Mouse (Mus musculus) urinary bladder, postnatal 14 days (tissue): Measurements from ENCODE around the gene Ubtd1.
A peak's percentile ranks its signal among the peaks of the same experiment; 100 is the strongest.

ENCODE experiments used
- DNase-seq: peaks from one replicate; pipeline ENCODE4 v3.0.0; 2021; ENCODE audit warnings: low spot score

Gene Ubtd1

DNA sequence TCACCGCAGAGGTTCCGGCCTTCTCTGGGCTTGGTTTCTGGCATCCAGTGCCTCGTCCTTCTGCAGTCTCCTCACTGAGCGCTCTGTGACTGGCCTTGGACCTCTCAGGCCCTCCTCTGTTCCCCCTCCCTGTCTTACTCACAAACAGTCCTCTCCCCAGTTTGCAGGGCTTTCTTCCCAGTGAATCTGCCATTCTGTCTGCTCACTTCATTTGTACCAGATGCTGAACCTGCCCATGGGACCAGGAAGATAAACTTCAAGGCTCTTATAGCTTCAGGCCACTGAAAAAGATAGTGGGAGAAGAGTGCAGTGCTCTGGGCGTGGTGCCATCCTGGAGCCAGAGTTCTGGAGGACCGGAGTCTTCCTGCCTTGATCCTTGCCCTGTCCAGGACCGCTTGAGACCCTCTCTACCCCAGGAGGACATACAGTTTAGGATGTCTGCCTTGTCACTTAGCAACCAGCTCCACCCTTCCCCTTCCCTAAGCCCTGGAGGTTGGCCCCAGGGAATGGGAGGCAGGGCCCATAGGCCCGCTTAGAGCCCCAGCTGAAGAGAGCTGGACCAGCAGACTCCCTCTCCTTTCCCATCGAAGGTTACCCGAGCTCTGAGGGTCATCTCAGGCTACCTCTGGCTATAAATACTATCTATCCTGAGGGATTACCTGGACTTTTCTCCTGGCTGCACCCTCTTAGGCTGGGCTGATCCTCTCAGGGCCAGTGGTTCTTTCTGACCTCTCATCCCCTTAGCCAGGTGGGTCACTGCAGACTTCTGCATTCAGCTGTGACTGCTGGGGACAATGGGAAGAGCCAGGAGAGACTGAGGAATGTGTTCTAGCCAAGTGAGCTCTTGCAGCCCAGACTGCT is 40.3 kb downstream of the Ubtd1 start:
- no peak for DNase-seq

DNA sequence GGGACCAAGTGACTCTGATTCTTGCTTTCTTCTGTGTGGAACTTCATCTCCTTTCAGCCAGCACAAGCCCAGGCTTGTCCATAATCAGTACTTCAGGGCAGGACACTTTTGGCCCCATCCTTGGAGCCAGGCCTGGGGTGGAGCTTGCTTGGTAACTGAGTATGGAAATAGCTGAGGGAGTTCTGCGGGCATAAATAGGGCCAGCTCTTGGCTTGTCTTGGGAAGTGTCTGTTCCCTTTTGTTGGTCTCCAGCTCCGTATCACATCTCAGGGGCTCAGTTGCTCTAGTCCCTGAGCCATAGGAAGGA is 40.9 kb downstream of the Ubtd1 start:
- peak; percentile 41 for DNase-seq

DNA sequence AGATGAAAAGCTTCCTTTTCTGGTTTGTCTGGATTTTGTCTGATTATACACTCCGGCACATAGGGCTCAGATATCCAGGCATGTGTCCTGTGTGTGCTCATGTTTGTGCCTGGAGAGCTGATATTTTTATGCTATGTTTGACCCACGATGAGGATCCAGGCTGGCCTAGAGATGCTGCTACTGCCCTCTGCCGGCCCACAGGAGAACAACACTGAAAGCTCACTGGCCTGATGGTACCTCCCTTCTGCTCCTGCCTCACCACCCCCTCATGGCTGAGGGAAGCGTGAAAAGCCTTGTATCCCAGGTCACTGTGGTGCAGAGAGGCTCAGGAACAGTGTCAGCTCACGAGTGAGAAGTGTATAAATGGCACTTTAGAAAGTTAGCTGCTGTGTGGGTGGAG is 44.6 kb downstream of the Ubtd1 start:
- peak; percentile 82 for DNase-seq

DNA sequence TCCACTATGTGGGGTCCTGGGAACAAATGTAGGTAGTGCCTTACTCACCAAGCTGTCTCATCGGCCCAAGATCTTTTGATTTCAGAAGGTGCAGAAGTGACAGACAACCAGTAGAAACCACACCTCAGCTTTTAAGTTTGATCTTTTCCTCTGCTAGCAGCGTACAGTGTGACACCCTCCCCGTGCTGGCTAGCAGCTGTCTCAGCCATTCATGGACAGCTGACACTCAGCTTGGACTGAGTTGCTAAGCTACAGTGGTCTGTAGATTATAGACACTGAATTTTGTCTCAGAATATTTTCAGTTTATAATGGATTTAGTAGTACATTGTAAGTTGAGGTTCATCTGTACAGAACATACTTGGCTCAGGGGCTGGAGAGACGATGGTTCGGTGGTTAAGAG is 49.5 kb downstream of the Ubtd1 start:
- DNase-seq: no peak

DNA sequence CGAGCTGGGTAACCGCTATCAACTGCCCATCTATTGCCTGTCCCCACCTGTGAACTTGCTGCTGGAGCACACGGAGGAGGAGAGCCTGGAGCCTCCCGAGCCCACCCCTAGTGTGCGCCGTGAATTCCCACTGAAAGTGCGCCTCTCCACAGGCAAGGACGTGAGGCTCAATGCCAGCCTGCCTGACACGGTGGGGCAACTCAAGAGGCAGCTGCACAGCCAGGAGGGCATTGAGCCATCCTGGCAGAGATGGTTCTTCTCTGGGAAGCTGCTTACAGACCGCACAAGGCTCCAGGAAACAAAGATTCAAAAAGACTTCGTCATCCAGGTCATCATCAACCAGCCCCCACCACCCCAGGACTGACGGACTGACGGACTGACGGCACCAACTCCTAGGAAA is 52.0 kb downstream of the Ubtd1 start:
- no peak for DNase-seq

DNA sequence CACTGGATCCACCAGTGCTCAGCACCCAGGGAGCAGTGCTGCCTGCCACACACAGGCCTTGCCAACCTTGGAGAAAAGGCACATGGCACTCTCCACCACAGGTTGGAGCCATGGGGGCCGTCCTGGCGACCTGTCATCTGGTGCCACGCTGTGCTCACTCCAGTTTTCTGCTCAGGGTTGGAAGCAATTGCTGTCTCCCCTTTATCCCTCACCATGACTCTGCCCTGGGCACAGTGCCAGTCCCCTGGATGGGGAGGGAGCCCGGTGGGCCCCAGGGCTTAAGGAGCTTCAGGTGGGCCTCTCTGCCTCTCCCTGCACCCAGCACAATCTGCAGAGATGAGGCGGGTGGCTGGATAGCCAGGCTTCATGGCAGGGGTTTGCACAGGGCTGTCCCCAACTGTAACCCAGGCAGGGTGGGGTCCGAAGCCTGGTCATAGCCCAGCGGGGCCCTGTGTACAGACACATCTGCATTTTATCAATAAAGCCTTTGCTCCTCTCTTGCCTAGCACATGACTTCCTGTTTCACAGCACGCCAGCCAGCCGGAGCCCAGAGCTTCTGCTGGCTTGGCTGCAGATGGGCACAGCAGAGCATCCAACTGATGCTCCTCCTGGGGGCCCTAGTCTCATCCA is 52.7 kb downstream of the Ubtd1 start:
- DNase-seq: no peak

DNA sequence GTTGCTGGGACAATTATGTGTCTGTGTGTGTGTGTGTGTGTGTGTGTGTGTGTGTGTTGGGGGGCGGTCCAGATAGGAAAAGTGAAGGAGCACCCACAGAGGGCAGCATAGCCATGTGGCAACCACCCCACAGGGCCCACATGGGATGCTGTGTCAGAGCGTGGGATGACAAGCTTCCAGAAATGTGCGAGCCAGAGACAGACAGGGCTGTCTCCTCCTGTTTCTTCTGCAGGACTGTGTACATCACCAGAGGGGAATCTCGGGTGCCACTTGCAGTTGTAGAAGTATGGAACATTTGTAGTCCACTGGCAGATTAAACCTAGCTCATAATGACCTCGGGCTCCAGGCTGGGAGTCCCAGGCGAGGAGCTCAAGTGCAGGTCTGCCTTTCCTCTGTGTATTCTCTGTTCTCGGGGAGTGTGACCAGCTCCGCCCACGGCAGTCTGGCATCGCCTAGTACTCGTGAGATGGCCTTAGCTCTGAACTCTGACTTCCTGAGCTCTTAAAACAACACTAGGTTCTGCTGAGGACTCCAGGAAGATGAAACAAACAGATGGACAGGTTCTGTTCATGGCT is 53.4 kb downstream of the Ubtd1 start:
- DNase-seq: no peak

DNA sequence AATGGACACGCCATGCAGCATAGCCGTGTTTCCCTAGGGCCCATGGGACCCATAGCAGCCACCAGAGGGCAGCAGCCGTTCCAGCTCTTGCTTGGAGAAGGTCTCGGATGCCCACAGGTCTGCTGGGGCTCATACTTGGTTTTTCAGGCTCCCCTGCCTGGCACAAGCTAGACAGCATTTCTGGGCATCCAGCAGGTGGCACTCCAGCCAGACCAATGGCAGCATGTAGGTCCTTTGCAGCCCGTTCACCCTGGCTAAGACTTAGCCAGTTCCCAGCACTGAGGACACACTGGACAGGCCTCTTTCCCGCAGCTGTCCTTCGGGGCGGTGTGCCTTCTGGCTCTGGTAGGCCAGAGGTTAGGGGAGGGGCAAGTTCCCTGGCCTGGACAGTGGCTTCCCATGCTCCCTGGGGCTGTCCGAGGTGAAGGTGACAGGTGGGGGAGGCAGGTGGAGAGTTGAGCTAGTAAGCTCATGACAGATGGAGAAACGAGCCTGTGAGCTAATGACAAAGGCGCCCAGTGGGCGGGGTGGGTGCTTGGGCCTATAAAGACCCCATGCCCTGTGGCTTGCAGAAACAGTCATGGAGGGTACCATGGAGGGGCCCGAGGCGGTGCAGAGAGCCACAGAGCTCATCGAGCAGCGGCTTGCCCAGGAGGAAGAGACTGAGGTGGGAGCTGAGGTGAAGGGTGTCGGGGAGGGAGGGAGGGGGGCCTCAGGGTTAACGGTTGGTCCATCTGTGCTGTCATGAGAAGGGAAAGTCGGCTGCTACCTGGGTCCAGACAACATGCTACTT is 54.1 kb downstream of the Ubtd1 start, which contains the start of gene Ankrd2:
Gene Ankrd2, plus strand, starts transcription at position 545 of the 793 bp plus-strand sequence.
- peak; percentile 87 for DNase-seq

DNA sequence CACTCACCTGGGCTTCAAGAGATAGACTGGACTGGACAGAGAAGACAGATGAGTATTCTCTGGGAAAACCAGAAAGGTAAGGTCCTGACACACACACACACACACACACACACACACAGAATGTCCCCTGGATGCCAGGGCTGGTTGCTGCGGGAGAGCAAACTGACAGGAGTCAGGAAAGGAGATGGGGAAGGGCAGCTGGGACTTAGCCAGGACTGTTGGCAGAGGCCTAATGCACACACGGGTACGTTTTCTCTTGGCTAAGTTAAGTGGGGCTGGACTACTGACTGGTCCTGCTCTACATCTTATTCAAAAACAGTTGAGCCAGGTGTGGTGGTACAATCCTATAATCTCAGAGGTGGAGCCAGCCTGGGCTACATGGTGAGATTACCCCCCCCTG is 54.8 kb downstream of the Ubtd1 start:
- no peak for DNase-seq

DNA sequence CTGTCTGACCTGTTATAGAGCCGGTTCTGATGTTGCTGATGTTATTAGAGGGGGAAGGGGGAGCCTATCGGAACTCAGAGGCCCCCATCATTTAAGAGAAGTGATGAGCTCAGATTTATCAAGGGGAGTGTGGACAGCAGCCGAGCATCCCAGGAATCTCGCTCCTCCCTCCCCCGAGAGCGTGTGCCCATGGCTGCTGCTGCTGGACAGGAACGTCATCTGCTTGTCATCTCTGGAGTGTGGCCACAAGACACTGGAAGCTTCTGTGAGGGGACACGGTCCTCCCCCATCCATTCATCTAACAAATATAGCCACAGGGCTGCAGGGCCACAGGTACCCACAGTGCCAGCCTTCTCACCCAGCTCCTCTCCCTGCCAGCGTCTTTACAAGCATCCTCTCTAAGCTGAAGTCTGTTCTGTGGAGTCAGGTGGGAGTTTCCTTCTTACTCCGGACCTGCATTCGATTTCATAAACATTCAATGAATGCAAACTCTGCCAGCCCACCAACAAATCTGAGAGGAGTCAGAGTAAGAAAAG is 55.7 kb downstream of the Ubtd1 start:
- no peak for DNase-seq

DNA sequence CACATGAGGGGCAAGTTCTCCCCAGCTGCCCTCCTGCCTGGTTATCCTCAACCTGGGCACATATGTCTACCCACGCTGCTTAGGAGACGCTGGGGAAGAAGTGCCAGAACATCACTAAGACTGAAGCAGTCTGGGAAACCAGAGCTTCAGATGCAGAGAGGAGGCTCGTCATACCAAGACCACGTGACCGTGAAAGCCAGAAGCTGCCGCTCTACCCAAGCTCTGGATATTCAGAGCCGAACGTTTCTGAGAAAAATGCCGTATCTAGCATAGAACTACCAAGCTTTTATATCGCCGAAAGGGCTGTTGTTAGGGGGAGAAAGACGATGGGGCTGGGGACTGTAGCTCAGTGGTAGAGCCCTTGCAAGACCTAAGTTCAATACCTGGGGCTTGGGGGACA is 56.7 kb downstream of the Ubtd1 start:
- DNase-seq: no peak

DNA sequence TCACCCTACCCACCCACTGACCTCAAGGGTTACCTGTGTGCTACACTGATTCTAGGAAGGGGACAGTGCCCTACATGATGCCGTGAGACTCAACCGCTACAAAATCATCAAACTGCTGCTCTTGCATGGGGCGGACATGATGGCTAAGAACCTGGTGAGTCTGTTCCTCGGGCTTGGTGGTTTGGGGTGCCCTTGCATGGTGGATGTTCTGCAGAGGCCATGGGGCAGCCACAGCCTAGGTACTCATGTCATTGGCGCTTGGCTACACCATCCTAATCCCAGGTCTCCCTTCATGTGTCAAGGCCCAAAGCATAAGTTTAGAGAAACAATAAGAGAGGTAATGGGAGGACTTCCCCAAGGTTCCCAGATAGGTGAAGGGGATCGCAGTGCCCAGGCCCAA is 62.4 kb downstream of the Ubtd1 start:
- no peak for DNase-seq

DNA sequence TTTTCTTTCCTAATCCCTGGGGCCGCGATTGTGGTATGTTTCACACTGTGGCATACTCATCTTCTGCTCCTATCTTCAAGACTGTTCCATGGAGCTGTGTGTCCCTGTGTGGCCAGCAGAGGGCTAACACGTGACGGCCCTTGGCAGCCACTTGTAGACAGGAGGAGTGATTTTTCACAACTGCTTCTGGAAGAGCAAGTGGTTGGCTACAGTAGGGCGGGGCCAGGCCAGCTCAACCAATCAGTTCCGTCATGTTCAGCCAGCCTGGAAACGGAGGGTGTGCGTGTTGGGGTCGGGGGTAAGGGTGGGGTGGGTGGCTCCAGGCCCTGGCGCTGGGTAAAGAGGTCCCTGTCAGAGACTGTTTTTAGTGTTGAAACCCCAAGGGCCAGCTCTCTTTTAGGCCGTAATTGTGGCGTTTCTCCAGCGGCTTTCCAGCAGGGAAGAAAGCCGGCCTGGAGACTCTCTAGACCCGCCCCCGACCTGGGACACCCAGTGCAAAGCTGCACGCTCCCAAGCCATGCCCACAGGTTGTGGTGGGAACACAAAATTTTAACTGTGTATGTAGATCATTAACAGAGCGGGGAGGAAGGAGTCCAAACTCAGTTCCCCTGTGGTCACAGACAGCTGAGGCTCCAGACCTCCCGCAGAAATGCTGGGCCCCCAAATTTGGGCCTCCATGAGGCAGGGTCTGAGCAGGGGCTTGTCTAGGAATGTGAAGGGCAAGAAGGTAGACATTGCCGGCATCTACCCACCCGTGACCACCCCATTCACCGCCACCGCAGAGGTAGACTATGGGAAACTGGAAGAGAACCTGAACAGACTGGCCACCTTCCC is 63.9 kb downstream of the Ubtd1 start, which contains the start of gene Hoga1:
Gene Hoga1, plus strand, starts transcription at position 342 of the 834 bp plus-strand sequence.
- DNase-seq: peak; percentile 85

DNA sequence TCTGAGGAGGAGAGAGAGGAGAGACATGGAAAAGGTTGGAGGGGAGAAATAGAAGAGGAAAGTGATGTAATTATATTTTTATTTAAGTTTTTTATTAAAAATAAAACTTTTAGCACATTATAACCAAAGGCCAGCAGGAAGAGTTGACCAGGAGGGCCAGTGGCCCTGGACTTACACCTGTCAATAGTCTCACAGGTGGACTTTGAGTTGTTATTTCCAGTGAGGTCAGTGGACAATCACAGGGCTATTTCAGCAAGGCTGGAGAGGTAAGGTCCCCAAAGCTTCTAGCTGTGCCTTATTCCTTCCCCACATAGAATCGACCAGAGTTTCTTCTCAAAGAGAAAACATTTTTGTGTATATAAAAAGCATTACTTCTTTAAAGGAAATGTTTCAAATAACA is 68.7 kb downstream of the Ubtd1 start:
- no peak for DNase-seq

DNA sequence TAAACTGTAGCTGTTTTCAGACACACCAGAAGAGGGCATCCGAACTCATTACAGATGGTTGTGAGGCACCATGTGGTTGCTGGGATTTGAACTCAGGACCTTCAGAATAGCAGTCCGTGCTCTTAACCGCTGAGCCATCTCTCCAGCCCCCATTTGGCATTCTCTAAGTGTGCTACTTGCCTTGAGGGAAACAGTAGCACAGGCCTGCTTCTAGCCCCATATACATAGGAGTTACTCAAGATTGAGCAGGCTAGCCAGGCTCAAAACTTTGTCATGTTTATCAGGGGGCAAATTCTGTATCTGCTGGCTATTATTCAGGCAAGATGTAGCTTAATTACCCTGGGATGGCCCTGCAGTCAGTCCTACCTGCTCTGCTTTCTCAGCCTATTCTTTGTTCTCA is 69.8 kb downstream of the Ubtd1 start:
- no peak for DNase-seq

DNA sequence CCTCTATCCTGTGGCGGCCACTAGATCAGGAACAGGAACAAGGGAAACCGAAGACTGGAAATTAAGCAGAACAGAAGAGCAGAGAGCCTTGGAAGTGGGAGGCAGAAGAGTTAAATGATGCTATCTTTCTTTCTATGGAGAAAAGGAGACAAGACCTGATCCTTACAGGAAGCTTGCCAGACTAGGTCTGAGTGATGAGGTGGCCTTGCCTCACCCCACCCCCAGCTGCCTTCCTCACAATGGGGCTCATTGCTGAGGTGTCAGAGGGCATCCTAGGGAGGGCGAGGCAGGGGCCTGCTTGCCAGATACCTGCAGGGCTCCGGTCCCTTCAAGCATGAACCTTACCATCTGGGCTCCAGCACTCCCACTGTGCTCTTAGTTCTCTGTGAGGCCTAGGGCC is 70.4 kb downstream of the Ubtd1 start, which contains the start of gene 4933411K16Rik:
Gene 4933411K16Rik, plus strand, starts transcription at position 301 of the 400 bp plus-strand sequence.
- DNase-seq: no peak

DNA sequence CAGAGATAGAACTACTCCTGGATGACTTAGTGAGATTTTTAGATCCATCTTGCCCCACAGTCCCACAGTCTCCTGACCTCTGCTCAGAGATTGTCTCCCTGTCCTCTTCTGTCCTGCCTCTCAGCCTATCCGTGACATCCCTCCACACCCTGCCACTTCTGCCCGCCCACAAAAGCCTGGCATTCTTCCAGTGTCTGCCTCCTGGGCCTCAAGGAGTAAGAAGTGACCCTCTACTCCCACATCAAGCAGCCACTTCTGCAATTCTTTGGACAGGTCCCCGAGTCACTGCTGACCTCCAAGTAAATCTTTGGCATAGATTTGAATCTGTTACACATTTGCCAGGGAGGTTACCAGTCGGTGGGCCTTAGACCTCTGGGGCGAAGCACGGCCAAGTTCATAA is 72.7 kb downstream of the Ubtd1 start:
- no peak for DNase-seq

DNA sequence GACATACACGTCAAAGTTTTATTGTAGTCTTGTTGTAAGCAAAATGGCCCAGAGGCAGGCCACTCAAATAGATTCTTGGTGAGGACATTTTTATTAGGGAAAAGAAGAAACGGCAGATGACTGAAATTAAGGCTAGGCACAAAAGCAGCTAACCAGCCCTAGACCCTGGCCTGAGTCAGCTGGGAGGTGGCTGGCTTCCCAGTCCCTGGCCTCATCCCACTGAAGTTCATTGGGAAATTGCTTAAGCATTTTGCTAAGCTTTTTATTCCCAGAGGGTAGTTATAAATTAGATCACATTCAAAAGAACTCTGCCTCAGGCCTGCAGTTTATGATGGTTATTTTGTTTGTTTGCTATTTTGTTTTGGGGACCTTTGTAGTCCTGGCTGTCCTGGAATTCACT is 74.3 kb downstream of the Ubtd1 start:
- peak; percentile 71 for DNase-seq

DNA sequence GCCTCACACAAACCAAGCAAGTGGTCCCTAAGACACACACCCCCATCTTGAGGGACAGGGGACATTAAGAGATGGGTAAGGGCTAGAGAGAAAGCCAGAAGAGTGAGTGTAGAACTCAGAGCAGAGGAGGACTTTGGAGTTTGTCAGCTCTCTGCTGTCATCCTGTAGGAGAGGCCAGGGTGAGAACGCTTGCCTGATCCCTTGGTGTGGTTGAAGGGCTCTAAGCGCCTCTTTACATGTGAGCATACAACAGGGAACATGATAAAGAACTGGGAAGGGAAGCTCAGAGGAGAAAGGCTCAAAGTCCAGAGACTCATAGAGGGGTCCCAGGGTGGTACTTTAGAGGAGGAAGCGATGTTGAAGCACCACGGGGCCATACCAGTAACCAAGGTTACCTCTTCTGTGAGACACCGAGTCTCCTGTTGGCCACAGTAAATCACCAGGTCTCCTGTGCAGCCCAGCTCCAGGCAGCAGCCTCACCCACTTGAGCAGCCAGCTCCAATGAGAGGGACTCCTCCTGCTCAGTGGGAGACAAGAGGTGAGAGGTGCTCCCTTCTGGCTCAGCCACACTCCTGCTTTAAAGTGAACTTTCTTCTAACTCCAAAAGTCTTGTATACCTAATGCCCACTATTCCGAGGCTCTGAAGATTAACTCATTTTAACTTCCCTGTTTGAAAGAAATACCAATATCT is 75.3 kb downstream of the Ubtd1 start:
- no peak for DNase-seq

DNA sequence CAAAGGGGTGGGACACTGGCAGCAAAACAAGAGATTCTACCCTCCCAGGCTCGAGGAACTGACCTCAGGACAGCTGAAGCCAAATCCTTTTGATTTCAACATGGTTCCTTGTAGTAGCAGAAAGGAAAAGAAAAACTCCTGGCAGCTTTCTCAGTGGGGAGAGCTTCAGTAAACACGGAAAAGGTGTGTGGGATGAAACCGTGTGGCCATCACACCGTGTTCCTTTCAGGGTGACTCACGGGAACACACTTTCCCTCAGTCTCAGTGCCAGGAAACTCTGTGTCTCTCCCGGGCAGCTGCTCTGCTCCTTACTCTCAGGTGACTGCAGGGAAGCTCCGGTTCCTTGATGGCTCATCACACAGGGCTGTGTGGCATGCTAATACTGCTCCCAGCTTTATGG is 76.9 kb downstream of the Ubtd1 start:
- peak; percentile 35 for DNase-seq

DNA sequence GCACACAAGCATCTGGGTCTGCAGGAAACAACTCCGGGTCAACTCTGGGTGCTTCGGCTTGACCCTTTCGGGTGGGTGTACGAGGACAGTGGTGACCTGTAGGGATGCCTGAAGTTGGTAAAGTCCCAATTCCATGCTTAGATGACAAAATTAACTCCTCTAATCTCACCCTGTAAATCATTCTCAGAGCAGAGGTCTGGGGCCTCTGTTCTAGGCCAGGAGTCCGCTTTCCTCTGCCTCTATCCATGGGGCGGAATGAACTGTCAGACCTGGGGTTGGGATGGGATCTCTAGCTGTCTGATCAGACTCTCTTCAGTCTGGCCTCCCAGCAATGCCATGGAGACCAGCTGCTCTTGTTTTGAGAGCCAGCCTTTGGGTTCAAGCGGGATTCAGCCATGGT is 79.9 kb downstream of the Ubtd1 start:
- DNase-seq: no peak
